Mouse (Mus musculus): ENCODE results near the gene Pigg.

DNA sequence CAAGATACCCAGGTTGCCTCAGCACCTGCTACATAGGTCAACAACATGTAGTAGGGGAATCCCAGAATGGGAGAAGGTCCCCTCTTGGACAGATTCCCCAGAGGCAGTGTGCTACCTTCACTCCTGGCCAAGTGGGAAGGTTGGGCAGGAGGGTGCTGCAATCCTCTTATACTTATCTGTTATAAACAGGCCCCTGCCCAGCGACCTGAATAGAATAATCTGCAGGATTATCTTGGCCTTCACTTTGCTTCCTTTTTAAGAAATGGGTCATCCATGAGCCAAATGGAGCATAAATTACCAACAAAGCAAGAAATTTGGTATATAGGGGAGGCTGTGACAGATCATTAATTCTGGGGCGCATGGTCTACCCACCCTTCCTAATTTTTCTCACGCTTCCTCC is 77.3 kb downstream of the Pigg start:
- TF ChIP-seq CTCF (IDR thresholded peaks at IDR 0.05; ENCODE audit: low read depth), result no peak
- TF ChIP-seq EP300 (IDR thresholded peaks at IDR 0.05; ENCODE audit: low read depth), result no peak
